Mouse (Mus musculus): ENCODE data around the gene Gm4869. TPM values are rescaled to one million over a fixed set of nuclear protein-coding genes. Genes with fewer than 3 reads are reported as not detected.

Gene Gm4869
- polyA plus RNA-seq, 1 experiment from 2014 or later = not detected

DNA sequence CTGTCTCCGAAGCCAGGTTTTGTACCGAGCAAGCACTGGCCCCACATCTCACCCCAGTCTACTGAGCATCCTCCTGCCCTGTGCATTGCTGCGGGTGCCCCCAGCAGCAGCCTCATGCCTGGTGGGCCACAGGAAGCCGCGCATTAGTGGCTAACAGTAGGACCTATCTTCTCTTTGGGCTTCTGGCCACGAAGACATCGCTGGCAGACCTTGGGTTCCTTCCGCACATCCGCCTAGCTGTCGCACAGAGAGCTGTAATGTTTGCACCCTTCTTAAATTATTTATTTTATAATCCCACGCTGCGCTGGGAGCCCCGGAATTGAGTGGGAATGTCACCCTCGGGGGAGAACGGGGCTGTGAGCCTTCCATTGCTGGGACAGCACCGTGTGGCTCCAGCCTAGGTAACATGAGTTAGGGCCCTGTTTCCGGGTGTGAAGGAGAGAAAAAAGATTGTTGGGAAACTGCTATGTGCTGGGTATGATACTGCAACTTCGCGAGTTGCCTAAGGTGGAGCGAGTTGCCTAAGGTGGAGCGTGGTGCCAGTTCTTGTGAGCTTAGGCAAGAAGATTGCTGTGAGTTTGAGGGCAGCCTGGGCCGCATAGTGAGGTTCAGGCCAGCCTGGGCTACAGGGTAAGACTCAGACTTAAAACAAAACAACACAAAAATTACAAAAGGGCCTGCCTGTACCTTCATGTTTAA lies 60.8 kb downstream of the Gm4869 start:
- Histone ChIP-seq H3K36me3 (replicated peaks) (no peaks in the 10 kb centered on the region), H3K4me1 (replicated peaks) (peaks cover 84% of the 10 kb centered on the region), H3K9me3 (replicated peaks) (no peaks in the 10 kb centered on the region), H3K9ac (peak overlapping the region; percentile 44), H3K27ac (replicated peaks) (peak overlapping the region; percentile 70), H3K27me3 (no peaks in the 10 kb centered on the region), H3K4me3 (replicated peaks) (peak overlapping the region; percentile 61), H3K4me2 (peak overlapping the region; percentile 84)
- ATAC-seq (ENCODE audit: insufficient read depth) = no peak
- WGBS (ENCODE audit: insufficient replicate concordance) = 19% methylated on average over 22 of the region's 22 CpGs

DNA sequence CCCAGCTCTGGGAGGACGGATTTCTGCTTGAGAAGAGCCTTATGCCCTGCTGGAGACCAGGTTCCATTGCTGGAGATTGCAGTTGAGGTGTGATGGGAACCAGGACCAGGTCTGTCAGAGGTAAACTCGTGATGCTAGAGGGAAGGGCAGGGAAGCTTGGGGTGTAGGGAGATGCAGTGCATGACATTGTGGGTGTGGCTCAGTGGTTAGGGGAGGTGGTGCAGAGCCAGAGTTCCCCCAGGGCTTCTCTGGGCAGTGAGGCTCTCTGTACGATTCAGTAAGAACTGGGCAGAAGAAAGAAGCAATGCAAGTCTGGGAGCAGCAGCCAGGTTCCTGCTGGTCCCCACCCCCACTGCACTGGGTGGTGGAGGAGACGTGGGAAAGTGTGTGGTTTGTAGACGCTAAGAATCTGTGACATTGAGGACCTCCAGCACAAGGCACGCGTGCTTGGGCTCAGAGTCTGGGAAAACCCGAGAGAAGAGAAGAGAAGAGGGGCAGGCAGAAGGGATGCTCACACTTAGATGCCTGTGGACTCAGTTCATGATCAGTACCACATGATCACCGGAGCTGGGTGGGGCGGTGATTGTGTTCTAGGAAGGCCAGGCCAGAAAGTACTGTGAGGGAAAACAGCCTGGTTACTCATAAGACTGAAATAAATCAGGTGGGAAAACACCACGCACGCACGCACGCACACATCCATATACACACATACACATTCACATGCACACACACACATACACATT lies 62.2 kb downstream of the Gm4869 start:
- Histone ChIP-seq H3K27ac (replicated peaks) (peak overlapping the region; percentile 68), H3K36me3 (replicated peaks) (no peaks in the 10 kb centered on the region), H3K27me3 (no peaks in the 10 kb centered on the region), H3K4me1 (replicated peaks) (peaks cover 72% of the 10 kb centered on the region), H3K9ac (no peak overlapping the region), H3K4me2 (peak overlapping the region; percentile 84), H3K4me3 (replicated peaks) (peak overlapping the region; percentile 16), H3K9me3 (replicated peaks) (no peaks in the 10 kb centered on the region)
- ATAC-seq (ENCODE audit: insufficient read depth) = no peak
- 50% methylated on average over 14 of the region's 14 CpGs for WGBS (ENCODE audit: insufficient replicate concordance)

DNA sequence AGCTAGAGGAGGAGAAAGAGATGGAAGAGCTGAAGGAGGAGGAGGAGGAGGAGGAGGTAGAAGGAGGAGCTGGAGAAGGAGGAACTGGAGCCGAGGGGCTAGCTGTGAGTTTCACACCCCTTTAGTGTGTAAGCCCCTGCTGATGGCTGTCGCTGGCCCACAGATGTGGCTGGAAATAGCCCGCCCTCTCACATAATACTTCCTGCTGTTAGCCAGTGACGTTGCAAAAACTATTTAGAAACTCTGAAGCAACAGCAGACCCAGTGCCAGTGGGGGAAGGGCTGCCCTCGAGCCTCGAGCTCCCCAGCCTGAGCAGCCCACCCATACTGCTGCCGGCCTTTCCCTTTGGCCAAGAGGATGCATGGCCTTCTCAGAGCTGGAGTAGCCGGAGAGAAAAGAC lies 63.2 kb downstream of the Gm4869 start:
- 18% methylated on average over 8 of the region's 8 CpGs for WGBS (ENCODE audit: insufficient replicate concordance)
- peak overlapping the region; percentile 84 for H3K4me2 ChIP-seq
- peak overlapping the region; percentile 68 for H3K27ac ChIP-seq (replicated peaks)
- no peaks in the 10 kb centered on the region for H3K9me3 ChIP-seq (replicated peaks)
- no peak overlapping the region; the same call in 1 of the 2 replicates for H3K9ac ChIP-seq
- H3K4me1 ChIP-seq (replicated peaks) = peaks cover 65% of the 10 kb centered on the region
- no peaks in the 10 kb centered on the region for H3K27me3 ChIP-seq
- ATAC-seq (ENCODE audit: insufficient read depth) = no peak
- H3K4me3 ChIP-seq (replicated peaks) = peak overlapping the region; percentile 15
- H3K36me3 ChIP-seq (replicated peaks) = no peaks in the 10 kb centered on the region

DNA sequence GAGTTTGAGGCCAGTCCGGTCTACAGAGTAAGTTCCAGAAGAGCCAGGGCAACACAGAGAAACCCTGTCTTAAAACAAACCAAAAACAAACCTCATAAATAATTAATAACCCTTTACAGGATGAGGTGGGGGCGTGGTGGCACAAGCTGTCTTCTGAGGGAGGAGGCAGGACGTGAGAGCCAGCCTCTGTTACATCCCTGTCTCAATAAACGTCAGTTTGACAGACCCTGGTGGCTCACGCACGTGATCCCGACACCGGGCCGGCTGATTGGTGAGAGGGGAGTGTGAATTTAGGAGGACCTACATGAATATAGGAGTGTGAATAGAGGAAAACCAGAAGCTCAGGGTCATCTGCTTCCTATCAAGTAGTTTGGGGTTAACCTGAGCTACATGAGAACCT lies 63.8 kb downstream of the Gm4869 start:
- Histone ChIP-seq H3K4me1 (replicated peaks) (peaks cover 70% of the 10 kb centered on the region), H3K36me3 (replicated peaks) (no peaks in the 10 kb centered on the region), H3K9ac (no peak overlapping the region), H3K4me2 (peak overlapping the region; percentile 84), H3K9me3 (replicated peaks) (no peaks in the 10 kb centered on the region), H3K27me3 (no peaks in the 10 kb centered on the region), H3K4me3 (replicated peaks) (no peak overlapping the region; the same call in 1 of the 2 replicates), H3K27ac (replicated peaks) (peak overlapping the region; percentile 64; the same call in 1 of the 2 replicates)
- ATAC-seq (ENCODE audit: insufficient read depth) = no peak
- WGBS (ENCODE audit: insufficient replicate concordance) = 28% methylated on average over 9 of the region's 9 CpGs

DNA sequence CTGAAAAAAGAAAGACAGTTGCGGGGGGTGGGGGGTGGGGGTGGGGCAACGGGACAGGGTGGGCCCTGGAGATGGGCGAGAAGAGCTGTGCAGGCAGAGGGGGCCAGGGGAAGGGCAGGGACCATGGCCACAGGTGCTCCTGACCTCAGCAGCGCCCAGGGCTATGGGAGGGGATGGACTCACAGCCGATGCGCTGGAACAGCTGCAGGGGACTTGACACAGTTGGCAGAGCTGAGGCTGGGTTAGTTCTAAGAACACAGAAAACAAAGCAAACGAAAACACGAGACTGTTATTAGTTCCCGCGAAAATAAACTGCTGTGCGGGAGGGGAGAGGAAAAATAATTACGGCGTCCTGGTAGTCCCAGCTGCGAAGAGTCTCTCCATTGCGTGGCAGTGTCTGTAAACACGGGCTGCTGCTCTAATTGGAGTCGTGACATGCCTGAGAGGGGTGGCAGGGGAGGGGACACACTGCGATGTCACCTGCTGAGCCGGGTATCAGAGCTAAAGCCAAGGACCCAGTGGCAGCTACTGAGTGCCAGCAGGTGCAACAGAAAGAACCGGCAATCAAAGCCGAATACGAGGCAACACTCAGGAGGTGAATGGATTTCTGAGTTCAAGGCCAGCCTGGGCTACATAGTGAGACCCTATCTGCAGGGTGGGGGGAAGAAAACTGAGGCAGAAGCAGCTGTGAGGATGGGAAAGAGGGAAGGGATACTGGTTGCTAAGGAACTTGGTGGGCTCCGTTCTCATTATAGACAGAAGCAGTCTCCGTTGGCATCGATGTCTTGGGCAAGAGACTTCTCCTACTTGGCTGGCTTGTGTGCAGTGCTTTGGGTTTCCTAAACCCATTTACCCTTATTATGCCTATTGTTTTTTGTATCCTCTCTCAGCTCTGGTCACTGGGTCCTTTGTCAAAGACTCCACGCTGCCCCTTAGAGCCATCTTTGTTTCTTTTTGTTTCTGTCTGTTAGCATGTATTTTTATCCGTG lies 64.9 kb downstream of the Gm4869 start:
- H3K4me3 ChIP-seq (replicated peaks) = no peak overlapping the region
- no peak overlapping the region for H3K9ac ChIP-seq
- no peaks in the 10 kb centered on the region for H3K36me3 ChIP-seq (replicated peaks)
- no peak overlapping the region for H3K4me2 ChIP-seq
- no peak overlapping the region; the same call in 1 of the 2 replicates for H3K27ac ChIP-seq (replicated peaks)
- no peak for ATAC-seq (ENCODE audit: insufficient read depth)
- H3K9me3 ChIP-seq (replicated peaks) = no peaks in the 10 kb centered on the region
- H3K27me3 ChIP-seq = no peaks in the 10 kb centered on the region
- WGBS (ENCODE audit: insufficient replicate concordance) = 67% methylated on average over 27 of the region's 27 CpGs
- H3K4me1 ChIP-seq (replicated peaks) = peaks cover 71% of the 10 kb centered on the region

DNA sequence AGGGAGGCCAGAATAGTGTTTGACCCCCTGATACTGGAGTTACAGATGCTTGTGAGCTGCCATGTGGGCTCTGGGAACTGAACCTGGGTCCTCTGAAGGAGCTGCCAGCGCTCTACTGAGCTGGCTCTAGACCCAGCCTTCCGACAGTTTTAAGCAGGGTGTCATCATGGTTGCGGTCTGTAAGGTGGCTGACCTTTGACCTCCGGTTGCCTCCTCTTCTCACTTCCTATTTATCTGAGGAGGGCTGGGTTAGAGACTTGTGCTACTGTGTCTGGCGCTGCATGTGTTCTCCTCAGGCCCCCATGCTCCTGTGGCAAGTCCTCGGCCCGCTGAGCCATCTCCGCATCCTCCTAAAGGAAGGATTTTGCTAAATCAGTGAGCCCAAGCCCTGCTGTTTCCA lies 68.5 kb downstream of the Gm4869 start:
- Histone ChIP-seq H3K36me3 (replicated peaks) (no peaks in the 10 kb centered on the region), H3K27ac (replicated peaks) (no peak overlapping the region), H3K9me3 (replicated peaks) (no peaks in the 10 kb centered on the region), H3K27me3 (no peaks in the 10 kb centered on the region), H3K4me1 (replicated peaks) (peaks cover 65% of the 10 kb centered on the region), H3K4me3 (replicated peaks) (no peak overlapping the region), H3K4me2 (no peak overlapping the region), H3K9ac (no peak overlapping the region)
- no peak for ATAC-seq (ENCODE audit: insufficient read depth)
- 59% methylated on average over 8 of the region's 8 CpGs for WGBS (ENCODE audit: insufficient replicate concordance)

DNA sequence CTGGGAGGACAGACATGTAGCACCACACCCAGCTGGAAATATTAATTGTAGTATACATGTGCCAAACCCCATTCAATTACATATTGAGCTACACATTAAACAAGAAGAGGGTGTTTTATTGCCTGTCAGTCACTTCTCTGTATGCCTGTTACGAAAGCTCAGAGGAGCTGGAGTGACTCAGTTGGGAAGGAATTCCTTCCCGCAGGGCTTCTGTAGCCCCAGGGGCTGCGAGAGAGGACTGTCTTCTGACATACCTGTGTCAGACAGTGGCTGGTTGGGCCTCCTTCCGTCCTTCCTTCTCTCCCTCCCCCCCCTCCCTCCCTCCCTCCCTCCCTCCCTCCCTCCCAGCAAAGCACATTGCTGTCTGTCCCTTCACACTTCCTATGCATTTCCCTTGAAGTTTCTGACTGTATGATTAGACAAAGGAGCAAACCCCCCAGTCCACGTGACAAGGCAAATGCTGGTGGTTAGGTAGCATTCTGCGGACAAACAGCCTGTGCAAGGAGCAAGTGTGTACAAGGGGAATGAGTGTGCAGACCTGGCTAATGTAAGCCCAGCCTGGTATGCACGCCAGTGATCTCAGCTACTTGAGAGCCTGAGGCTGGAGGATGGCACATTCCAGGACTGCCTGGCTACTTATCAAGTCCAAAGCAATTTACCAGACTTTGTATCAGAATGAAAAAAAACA lies 69.5 kb downstream of the Gm4869 start:
- no peak overlapping the region for H3K4me3 ChIP-seq (replicated peaks)
- peak overlapping the region; percentile 11; the same call in 1 of the 2 replicates for H3K27ac ChIP-seq (replicated peaks)
- no peak overlapping the region for H3K9ac ChIP-seq
- H3K4me2 ChIP-seq = no peak overlapping the region
- no peaks in the 10 kb centered on the region for H3K9me3 ChIP-seq (replicated peaks)
- H3K36me3 ChIP-seq (replicated peaks) = no peaks in the 10 kb centered on the region
- no peaks in the 10 kb centered on the region for H3K27me3 ChIP-seq
- ATAC-seq (ENCODE audit: insufficient read depth) = peak; percentile 15; the same call in 1 of the 2 replicates
- H3K4me1 ChIP-seq (replicated peaks) = peaks cover 57% of the 10 kb centered on the region
- WGBS (ENCODE audit: insufficient replicate concordance) = 26% methylated on average over 7 of the region's 7 CpGs

DNA sequence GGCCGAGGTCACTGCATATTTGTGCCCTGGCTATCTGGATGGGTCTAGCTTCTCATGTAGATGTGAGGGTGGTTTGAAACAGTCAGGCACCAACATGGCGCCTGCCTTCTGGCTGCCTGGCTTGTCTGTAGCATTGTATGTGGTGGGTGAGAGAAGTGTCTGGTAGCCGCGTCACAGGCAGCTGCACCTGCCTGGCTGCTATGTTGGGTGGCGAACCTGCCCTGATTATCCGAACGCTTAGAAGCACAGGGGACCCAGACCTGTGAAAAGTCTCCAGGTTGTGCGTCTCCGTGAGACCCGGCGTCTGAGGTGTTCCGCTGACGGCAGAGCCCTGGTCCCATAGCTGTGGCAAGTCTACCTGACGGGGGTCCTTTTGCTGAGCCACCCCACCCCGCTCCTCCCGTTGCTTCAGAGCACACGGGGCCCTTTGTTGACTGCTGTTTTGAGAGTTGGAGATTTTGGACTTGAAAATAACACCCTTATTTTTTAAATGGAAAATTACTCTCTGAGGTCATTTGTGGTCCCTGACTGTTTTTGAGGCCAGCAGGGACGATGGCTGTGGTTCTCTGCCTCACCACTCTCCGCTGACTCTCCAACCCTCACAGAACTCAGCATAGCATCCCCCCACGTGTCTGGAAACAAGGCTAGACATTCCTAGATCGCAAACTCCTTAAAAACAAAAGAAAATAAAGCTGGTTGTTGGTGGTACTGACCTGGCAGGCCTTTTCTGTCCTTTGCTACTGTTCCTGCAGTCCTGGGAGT lies 71.9 kb downstream of the Gm4869 start:
- peaks cover 51% of the 10 kb centered on the region for H3K4me1 ChIP-seq (replicated peaks)
- H3K4me2 ChIP-seq = no peak overlapping the region
- H3K36me3 ChIP-seq (replicated peaks) = no peaks in the 10 kb centered on the region
- no peak overlapping the region for H3K4me3 ChIP-seq (replicated peaks)
- no peak for ATAC-seq (ENCODE audit: insufficient read depth)
- no peak overlapping the region for H3K9ac ChIP-seq
- WGBS (ENCODE audit: insufficient replicate concordance) = 79% methylated on average over 21 of the region's 21 CpGs
- H3K27me3 ChIP-seq = no peaks in the 10 kb centered on the region
- no peak overlapping the region for H3K27ac ChIP-seq (replicated peaks)
- no peaks in the 10 kb centered on the region for H3K9me3 ChIP-seq (replicated peaks)

DNA sequence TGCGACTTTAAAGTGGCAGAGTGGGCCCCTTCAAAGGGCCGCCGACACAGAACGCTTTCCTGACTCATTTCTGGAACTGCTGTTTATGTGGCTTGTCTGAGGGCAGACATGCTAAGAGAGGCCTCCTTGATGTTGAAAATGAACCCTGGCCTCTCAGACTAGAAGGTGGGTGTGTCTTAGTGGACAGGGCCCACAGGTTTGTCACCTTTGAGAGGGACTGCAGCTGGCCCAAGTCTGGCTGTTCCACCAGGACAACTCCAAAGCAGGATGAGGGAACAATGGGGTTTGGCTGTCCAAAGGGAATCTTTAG lies 72.4 kb downstream of the Gm4869 start:
- Histone ChIP-seq H3K27ac (replicated peaks) (no peak overlapping the region), H3K36me3 (replicated peaks) (no peaks in the 10 kb centered on the region), H3K4me2 (no peak overlapping the region), H3K27me3 (no peaks in the 10 kb centered on the region), H3K4me1 (replicated peaks) (peaks cover 51% of the 10 kb centered on the region), H3K4me3 (replicated peaks) (no peak overlapping the region), H3K9ac (no peak overlapping the region), H3K9me3 (replicated peaks) (no peaks in the 10 kb centered on the region)
- 46% methylated on average over 4 of the region's 4 CpGs for WGBS (ENCODE audit: insufficient replicate concordance)
- ATAC-seq (ENCODE audit: insufficient read depth) = no peak

DNA sequence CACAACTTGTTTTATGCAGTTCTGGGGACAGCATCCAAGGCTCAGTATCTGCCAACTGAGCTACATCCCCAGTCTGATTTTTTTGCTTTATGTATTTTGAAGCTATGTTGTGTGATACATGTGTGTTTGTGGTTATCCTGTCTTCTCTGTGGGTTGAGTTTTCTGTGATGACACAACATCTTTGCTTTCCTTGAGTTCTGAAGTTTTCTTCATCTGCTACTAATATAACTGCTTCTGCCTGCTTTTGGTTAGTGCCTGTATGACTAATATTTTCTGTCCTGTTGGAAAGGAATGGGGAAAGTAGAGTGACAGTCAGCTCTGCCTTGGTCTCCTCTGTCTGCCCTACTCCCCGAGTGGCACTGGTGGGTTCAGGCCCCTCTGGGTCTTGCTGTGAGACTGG lies 75.8 kb downstream of the Gm4869 start:
- no peak overlapping the region for H3K4me3 ChIP-seq (replicated peaks)
- no peaks in the 10 kb centered on the region for H3K9me3 ChIP-seq (replicated peaks)
- no peak for ATAC-seq (ENCODE audit: insufficient read depth)
- H3K9ac ChIP-seq = no peak overlapping the region
- H3K4me2 ChIP-seq = no peak overlapping the region
- peaks cover 25% of the 10 kb centered on the region for H3K4me1 ChIP-seq (replicated peaks)
- WGBS (ENCODE audit: insufficient replicate concordance) = 69% methylated on average over 1 of the region's 1 CpGs
- H3K27ac ChIP-seq (replicated peaks) = no peak overlapping the region
- peaks cover 26% of the 10 kb centered on the region for H3K36me3 ChIP-seq (replicated peaks)
- no peaks in the 10 kb centered on the region for H3K27me3 ChIP-seq

All from liver, embryonic 15.5 days (tissue).